8 mouse cellular contexts compared by ENCODE assay signal in genomic region chr8:126600388-126600787, GRCm38 (mm10). TPM values are rescaled to one million over a fixed set of nuclear protein-coding genes. Genes with fewer than 3 reads are reported as not detected.
DNase-seq lines count a peak whose midpoint lies in the region; ATAC-seq and TF ChIP-seq lines count a peak whose summit lies in the region.
"Not testable (repeated sequence)": the region's sequence is repeated elsewhere in the genome, so short reads cannot be mapped to it uniquely, and the experiment has no call there.

No protein-coding gene starts in this region.

- H3K27me3 ChIP-seq in CH12.LX (replicated peaks); embryonic facial prominence, embryonic 12.5 days; heart, embryonic 12.5 days (replicated peaks); heart, embryonic 16.5 days (ENCODE audit: control insufficient read depth, insufficient read depth, low read length); kidney, embryonic 16.5 days (ENCODE audit: insufficient read depth, low read length); lung, embryonic 15.5 days; stomach, embryonic 15.5 days (replicated peaks): not testable (repeated sequence)

- not testable (repeated sequence) for H3K36me3 ChIP-seq in CH12.LX (replicated peaks in 1 of 2; ENCODE audit: control insufficient read depth in 1 of 2, insufficient read depth in 1 of 2, low read length in 1 of 2); embryonic facial prominence, embryonic 12.5 days; heart, embryonic 12.5 days; heart, embryonic 16.5 days (ENCODE audit: control insufficient read depth, insufficient read depth); kidney, embryonic 16.5 days (ENCODE audit: insufficient read depth, low read length); lung, embryonic 15.5 days; stomach, embryonic 15.5 days

- H3K4me1 ChIP-seq in CH12.LX (ENCODE audit: control insufficient read depth in 1 of 2, insufficient read depth in 2 of 2) = peaks cover 24 to 73% of the 10 kb centered on the region in 2 experiments
- H3K4me1 ChIP-seq in embryonic facial prominence, embryonic 12.5 days = peaks cover 57% of the 10 kb centered on the region
- peaks cover 28% of the 10 kb centered on the region for H3K4me1 ChIP-seq in embryonic fibroblast, embryonic 13.5 days (ENCODE audit: control insufficient read depth, insufficient read depth, low read length)
- peaks cover 58% of the 10 kb centered on the region for H3K4me1 ChIP-seq in heart, embryonic 12.5 days (replicated peaks)
- peaks cover 52% of the 10 kb centered on the region for H3K4me1 ChIP-seq in heart, embryonic 16.5 days (ENCODE audit: control insufficient read depth, insufficient read depth, low read length)
- H3K4me1 ChIP-seq in kidney, embryonic 16.5 days (ENCODE audit: insufficient read depth, low read length) = peaks cover 67% of the 10 kb centered on the region
- H3K4me1 ChIP-seq in lung, embryonic 15.5 days = peaks cover 63% of the 10 kb centered on the region
- peaks cover 42% of the 10 kb centered on the region for H3K4me1 ChIP-seq in stomach, embryonic 15.5 days

- 0 out of 2 replicates have a peak, but pooled peaks have one; percentile 9 for TF ChIP-seq POLR2A in CH12.LX (IDR thresholded peaks at IDR 0.05; ENCODE audit: low read depth, low read length)
- TF ChIP-seq POLR2A in embryonic fibroblast, embryonic 13.5 days (IDR thresholded peaks at IDR 0.05; ENCODE audit: low read depth, low read length) = not testable (repeated sequence)

- TF ChIP-seq EP300 in CH12.LX (IDR thresholded peaks at IDR 0.05; ENCODE audit: low read length) = not testable (repeated sequence)

- H3K9ac ChIP-seq in CH12.LX (ENCODE audit: insufficient read depth, low read depth); embryonic facial prominence, embryonic 12.5 days; heart, embryonic 12.5 days; kidney, embryonic 16.5 days (replicated peaks; ENCODE audit: low read length); lung, embryonic 15.5 days; stomach, embryonic 15.5 days: not testable (repeated sequence)
- H3K9ac ChIP-seq in heart, embryonic 16.5 days (ENCODE audit: low read length) = peak overlapping the region; percentile 53

- not testable (repeated sequence) for H3K79me2 ChIP-seq in CH12.LX (replicated peaks; ENCODE audit: control insufficient read depth, extremely low read depth, insufficient read depth, poor library complexity, severe bottlenecking)

- 84% methylated on average over 6 of the region's 6 CpGs for WGBS in embryonic facial prominence, embryonic 12.5 days
- 79% methylated on average over 6 of the region's 6 CpGs for WGBS in heart, embryonic 12.5 days
- WGBS in heart, embryonic 16.5 days = 77% methylated on average over 6 of the region's 6 CpGs
- WGBS in kidney, embryonic 16.5 days = 78% methylated on average over 6 of the region's 6 CpGs
- 76% methylated on average over 6 of the region's 6 CpGs for WGBS in lung, embryonic 15.5 days
- 81% methylated on average over 6 of the region's 6 CpGs for WGBS in stomach, embryonic 15.5 days

- in situ Hi-C loops in CH12.LX (cut with MboI; ENCODE audit: low pct_ligation_motif_present, low pct_unique_long_range_greater_than_20kb, low sequenced_read_pairs) = not testable (repeated sequence)

- DNase-seq in CH12.LX (ENCODE audit: extremely low read depth) = not testable (repeated sequence)

- not testable (repeated sequence) for TF ChIP-seq RAD21 in CH12.LX (IDR thresholded peaks at IDR 0.05; ENCODE audit: low read depth, low read length)

- not testable (repeated sequence) for H3K27ac ChIP-seq in CH12.LX (ENCODE audit: insufficient read depth, low read depth)
- peak overlapping the region; percentile 78 for H3K27ac ChIP-seq in embryonic facial prominence, embryonic 12.5 days
- H3K27ac ChIP-seq in embryonic fibroblast, embryonic 13.5 days (ENCODE audit: insufficient read depth, low read length) = peak overlapping the region; percentile 99
- H3K27ac ChIP-seq in heart, embryonic 12.5 days (ENCODE audit: poor library complexity, severe bottlenecking) = 0 out of 2 replicates have a peak overlapping the region, but pooled peaks have one; percentile 57
- H3K27ac ChIP-seq in heart, embryonic 16.5 days (ENCODE audit: low read length) = peak overlapping the region; percentile 57
- H3K27ac ChIP-seq in kidney, embryonic 16.5 days (ENCODE audit: low read length) = peak overlapping the region; percentile 19; the same call in 1 of the 2 replicates
- H3K27ac ChIP-seq in lung, embryonic 15.5 days = peak overlapping the region; percentile 56
- H3K27ac ChIP-seq in stomach, embryonic 15.5 days = peak overlapping the region; percentile 57

- dilution Hi-C loops in CH12.LX (cut with MboI; ENCODE audit: extremely low pct_ligation_motif_present, extremely low pct_unique_long_range_greater_than_20kb, low sequenced_read_pairs) = not testable (repeated sequence)

- peak overlapping the region; percentile 74 for H3K4me2 ChIP-seq in CH12.LX (ENCODE audit: insufficient read depth, low read depth, poor library complexity, severe bottlenecking)
- H3K4me2 ChIP-seq in embryonic facial prominence, embryonic 12.5 days (replicated peaks); heart, embryonic 12.5 days; heart, embryonic 16.5 days (ENCODE audit: low read depth, low read length); kidney, embryonic 16.5 days (replicated peaks; ENCODE audit: low read depth, low read length); lung, embryonic 15.5 days; stomach, embryonic 15.5 days: not testable (repeated sequence)

- H3K4me3 ChIP-seq in CH12.LX (replicated peaks in 1 of 3; ENCODE audit: low read depth in 2 of 3, low read length in 2 of 3, poor library complexity in 1 of 3); embryonic facial prominence, embryonic 12.5 days; embryonic fibroblast, embryonic 13.5 days (ENCODE audit: insufficient read depth, low read length); heart, embryonic 12.5 days; heart, embryonic 16.5 days (ENCODE audit: low read length); kidney, embryonic 16.5 days (ENCODE audit: low read length); lung, embryonic 15.5 days; stomach, embryonic 15.5 days (replicated peaks): not testable (repeated sequence)

- not testable (repeated sequence) for TF ChIP-seq CTCF in CH12.LX (conservative IDR thresholded peaks at IDR 0.05 in 1 of 2, IDR thresholded peaks at IDR 0.05 in 1 of 2; ENCODE audit: low read depth in 2 of 2, low read length in 2 of 2); embryonic fibroblast, embryonic 13.5 days (IDR thresholded peaks at IDR 0.05; ENCODE audit: borderline replicate concordance, insufficient read depth, low read length)

- not testable (repeated sequence) for H3K9me3 ChIP-seq in CH12.LX (replicated peaks; ENCODE audit: low read length); embryonic facial prominence, embryonic 12.5 days; heart, embryonic 12.5 days (replicated peaks); heart, embryonic 16.5 days (replicated peaks; ENCODE audit: control insufficient read depth, low read length); kidney, embryonic 16.5 days (ENCODE audit: low read length); lung, embryonic 15.5 days; stomach, embryonic 15.5 days

- not testable (repeated sequence) for ATAC-seq in embryonic facial prominence, embryonic 12.5 days (ENCODE audit: insufficient number of reproducible peaks, insufficient read depth, low FRiP score, low TSS enrichment); heart, embryonic 12.5 days (ENCODE audit: insufficient number of reproducible peaks, low FRiP score); heart, embryonic 16.5 days (replicated peaks; ENCODE audit: extremely low read depth, insufficient read depth, low FRiP score); kidney, embryonic 16.5 days (ENCODE audit: low FRiP score, low TSS enrichment); lung, embryonic 15.5 days (ENCODE audit: borderline replicate concordance, extremely low read depth, low FRiP score, low TSS enrichment); stomach, embryonic 15.5 days (ENCODE audit: insufficient read depth, low FRiP score, low read depth)

TF ChIP-seq in CH12.LX, 34 proteins besides CTCF, POLR2A, EP300 and RAD21:
- TF ChIP-seq ZNF384 (IDR thresholded peaks at IDR 0.05; ENCODE audit: low read depth, low read length) = peak; percentile 81; the same call in 1 of the 2 replicates

RNA-seq across cellular contexts. Expression of gene Irf2bp2, which starts 6.6 kb away (rescaled TPM):
- total RNA-seq in CH12.LX (2012; rRNA removed) (20.2 and 28.6 TPM in 2 replicates), CH12.LX (2014; rRNA removed) (30.3 and 31.2 TPM in 2 replicates)
- 17.8 and 19.9 TPM in 2 replicates for polyA plus RNA-seq in CH12.LX (2012; ENCODE audit: insufficient read length, low read depth)
- polyA plus RNA-seq in embryonic facial prominence, embryonic 12.5 days (2016; fragmentation: Nextera tagmentation; extraction: Ambion mirVana) = 11.5 and 12.0 TPM in 2 replicates
- polyA plus RNA-seq in embryonic fibroblast, embryonic 13.5 days (2011; ENCODE audit: insufficient read length, low read depth, missing spikeins) = 58.6 and 74.8 TPM in 2 replicates
- polyA plus RNA-seq in heart, embryonic 12.5 days (2016; fragmentation: Nextera tagmentation; extraction: Ambion mirVana) = 8.9 and 9.7 TPM in 2 replicates
- 9.1 and 9.8 TPM in 2 replicates for polyA plus RNA-seq in heart, embryonic 16.5 days (2015; fragmentation: Nextera tagmentation; extraction: Ambion mirVana)
- 11.5 and 12.1 TPM in 2 replicates for polyA plus RNA-seq in kidney, embryonic 16.5 days (2015; fragmentation: Nextera tagmentation; extraction: Ambion mirVana)
- 12.6 TPM in 2 replicates for polyA plus RNA-seq in lung, embryonic 15.5 days (2015; fragmentation: Nextera tagmentation; extraction: Ambion mirVana)
- polyA plus RNA-seq in stomach, embryonic 15.5 days (2015; fragmentation: Nextera tagmentation; extraction: Ambion mirVana) = 12.5 and 13.4 TPM in 2 replicates
